Mouse (Mus musculus) kidney, adult 11 months (tissue): ENCODE data around the gene Plcxd3.

ENCODE experiments used
- DNase-seq: peaks from one replicate; pipeline ENCODE4 v3.0.0; 2022

Plcxd3 gene

GRCm38 (mm10) chr15:4375423-4376220 lies at the start of gene Plcxd3:
TSS of gene Plcxd3 (plus strand) at chr15:4375491.
- DNase-seq, result peak; percentile 19

DNA sequence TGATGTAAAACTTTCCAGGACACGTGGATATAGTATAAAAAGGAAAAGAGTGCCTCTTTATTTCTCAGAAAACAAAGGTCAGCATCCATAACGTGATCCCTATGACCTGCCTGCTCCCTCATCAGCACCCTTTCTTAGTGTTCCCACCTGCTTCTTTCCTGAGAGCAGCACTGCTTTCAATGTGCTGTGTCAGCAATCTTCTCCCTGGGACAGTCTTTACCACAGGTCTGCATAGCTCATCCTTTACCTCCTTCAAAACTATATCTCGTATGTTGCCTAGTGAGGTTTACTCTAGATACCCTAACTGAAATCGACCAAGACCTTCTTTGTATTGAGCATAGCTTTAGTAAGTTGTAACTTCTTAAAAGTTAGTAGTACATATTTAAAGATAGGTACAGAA lies 43.4 kb upstream of the Plcxd3 start:
- no peak for DNase-seq

- no peak for DNase-seq
Measured at GRCm38 (mm10) chr15:4341620-4342019, 33.7 kb upstream of the Plcxd3 start.

GRCm38 (mm10) chr15:4348816-4349553 lies 26.3 kb upstream of the Plcxd3 start:
- DNase-seq, result peak; percentile 19

DNA sequence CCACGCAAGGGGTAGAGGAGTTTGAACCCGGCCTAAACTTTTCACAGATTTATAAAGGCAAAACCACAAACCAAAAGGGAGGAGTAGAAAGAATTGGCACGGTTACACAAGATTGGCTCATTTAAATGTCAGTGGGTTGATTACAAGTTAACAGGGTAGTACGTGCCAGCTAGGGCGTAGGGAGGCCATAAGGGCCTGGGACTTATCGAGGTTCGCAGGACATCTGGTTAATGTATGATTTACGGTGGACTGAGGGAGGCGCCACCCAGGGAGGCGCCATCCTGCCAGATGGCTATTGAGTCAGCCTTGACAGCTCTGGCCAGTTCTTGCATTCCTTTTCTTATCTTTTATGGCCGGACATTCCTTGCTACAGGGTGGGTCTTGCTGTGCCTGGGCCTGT lies 18.9 kb upstream of the Plcxd3 start:
- peak; percentile 51 for DNase-seq

DNA sequence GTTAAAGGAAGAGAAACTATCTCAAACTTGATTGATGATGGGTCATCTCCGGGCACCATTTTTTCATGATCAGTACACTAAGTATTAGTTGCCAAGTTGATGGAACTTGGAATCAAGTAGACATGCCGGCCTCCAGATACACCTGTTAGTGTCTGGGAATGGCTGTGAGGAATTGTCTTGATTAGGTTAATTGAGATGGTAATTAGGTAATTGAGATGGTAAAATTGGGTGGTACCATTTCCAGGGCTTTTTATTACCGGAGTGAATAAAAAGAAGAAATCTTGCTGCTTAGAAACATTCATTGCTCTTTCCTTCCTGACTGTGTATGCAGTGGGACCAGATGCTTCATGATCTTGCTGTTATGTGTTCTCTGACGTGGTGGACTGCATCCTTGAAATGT lies 17.6 kb upstream of the Plcxd3 start:
- no peak for DNase-seq

GRCm38 (mm10) chr15:4367801-4368200 lies 7.5 kb upstream of the Plcxd3 start:
- DNase-seq, result no peak

GRCm38 (mm10) chr15:4374453-4374990 lies 769 bp upstream of the Plcxd3 start:
- DNase-seq, result no peak

DNA sequence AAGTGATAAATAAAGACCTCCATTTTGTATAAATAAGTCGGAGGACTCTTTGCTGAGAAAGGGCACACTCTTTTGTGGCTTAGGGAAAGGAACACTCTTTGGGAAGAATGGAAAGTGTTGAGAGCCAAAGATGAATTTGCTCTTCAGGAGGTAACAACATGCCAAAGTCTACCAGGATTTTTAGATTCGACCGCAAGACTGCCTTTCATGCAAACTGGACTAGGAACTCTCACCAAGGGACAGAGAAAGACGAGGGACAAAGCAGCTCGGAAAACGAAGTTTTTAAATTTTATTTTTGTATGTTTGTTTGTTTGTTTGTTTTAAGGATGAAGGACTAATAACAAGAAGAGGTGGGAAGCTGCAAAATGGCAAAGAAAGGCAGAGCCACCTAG lies 264 bp upstream of the Plcxd3 start:
- no peak for DNase-seq

DNA sequence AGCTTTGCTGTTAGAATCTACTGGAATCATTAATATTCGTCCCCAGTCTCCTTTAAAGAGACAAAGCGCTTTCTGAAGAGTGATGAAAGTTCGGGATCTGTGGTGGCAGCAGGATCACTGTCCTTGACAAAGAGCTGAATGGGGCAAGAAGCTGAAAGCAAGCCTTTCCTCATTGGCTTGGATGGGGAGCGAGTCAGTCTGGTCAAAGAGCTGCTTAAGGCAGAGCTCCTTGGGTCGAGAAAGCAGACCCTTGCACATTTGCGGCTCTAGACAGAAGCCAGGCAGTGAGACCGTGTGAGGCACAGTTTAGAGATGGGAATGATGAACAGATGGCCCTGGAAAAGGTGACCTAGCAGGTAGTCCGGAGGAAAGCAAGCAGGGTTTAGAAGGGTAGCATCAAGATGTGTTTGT lies 935 bp downstream of the Plcxd3 start:
- no peak for DNase-seq

DNA sequence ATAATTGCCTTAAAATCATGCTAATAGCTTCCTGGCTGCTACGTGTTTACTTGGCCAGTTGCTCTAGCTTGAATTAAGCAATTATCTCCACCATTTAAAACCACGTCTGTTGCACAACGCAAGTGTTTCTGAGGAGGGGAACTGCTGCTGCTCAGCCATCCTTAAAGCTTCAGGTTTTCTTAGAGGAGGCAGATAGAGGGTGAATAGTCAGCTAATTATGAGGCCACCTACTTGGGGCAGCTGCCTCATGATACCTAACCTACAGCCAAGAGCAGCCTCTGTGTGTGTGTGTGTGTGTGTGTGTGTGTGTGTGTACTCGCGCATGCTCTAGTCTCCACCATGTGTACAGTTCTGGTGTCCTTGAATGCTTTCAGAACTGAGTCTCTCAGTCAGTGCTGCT lies 3.5 kb downstream of the Plcxd3 start:
- DNase-seq, result no peak

DNA sequence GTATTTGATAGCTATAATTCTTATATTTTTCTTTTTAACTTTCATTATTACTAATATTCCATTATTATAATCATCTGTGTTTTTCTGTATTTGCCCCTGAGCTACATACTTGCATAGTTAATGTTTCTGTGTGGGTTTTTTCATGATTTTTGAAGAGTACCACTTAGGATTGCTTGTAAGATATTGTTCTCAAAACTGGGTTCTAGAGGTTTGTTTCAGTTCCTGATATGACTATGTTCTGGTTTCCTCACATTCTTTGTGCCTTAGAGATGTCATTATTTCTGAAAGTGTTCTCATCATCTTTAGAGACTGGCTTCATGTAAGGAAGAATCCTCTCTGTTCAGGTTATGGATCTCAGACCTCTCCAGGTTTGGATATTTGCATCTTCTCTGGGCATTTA lies 12.5 kb downstream of the Plcxd3 start:
- no peak for DNase-seq

DNA sequence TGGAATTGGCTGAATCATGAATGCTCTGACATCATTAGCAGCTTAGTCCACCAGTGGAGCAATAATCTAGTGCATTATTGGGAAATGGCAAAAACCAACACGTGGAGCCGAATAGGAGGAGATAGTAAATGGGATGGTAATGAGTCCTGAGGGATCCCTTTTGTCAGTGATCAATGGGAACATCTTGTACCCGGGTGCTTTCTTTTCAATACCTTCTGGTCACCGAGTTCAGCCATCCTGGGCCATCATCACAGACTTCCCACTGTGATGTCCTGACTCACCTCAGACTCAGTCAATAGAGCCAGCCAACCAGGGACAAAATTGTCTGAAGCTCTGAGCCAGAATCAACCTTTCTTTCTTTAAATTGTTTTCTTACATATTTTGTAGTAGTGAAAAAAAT lies 24.8 kb downstream of the Plcxd3 start:
- DNase-seq, result no peak

DNA sequence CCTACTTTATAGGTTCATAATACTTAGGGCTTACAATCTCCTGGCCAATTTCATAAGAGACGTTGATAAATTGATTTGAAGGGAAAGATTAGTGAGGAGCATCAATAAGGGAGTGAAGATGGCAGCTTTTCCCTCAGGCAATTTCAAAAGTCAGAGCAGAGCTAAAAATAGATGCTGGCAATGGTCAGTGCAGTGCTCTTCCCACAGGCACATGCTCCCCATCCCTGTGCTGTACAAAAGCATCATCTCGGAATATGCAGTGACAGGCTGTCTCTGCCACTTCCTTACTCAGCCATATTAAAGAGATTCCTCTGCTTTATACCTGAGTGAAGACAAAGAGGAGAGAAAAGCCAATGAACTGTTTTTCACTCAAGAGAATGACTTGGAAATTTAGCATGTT lies 36.0 kb downstream of the Plcxd3 start:
- DNase-seq, result no peak

DNA sequence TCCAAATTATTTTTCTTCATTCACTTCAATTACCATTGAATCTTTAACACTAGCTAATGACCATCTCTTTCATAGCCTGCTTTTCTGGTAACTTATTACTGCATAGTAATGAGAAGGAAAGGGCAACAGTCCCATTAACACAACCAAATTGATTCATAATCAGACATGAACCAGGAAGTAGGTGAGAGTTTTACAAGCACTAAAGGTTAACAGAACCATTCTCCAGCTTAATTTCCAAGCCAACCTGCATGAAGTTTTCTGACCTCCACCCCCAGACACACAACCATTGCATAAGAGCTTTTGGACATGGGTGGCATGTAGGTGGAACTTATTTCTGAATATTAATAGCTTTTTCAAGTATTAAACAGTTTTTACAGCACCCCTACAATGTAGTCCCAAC lies 64.8 kb downstream of the Plcxd3 start:
- peak; percentile 42 for DNase-seq

DNA sequence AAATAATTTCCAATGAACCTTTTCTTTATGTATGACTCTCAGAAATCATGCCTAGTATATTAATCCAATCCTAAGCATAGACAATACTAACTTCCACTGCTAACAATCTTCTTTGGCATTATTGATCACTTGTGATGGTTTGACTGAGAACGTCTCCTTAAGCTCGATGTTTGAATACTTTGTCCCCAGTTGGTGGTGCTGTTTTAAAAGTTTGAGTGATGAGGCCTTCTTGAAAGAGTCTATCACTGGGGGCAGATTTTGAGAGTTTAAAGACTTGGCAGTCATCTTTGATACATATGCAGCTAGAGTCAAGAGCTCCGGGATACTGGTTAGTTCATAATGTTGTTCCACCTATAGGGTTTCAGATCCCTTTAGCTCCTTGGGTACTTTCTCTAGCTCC lies 120.9 kb downstream of the Plcxd3 start:
- no peak for DNase-seq

DNA sequence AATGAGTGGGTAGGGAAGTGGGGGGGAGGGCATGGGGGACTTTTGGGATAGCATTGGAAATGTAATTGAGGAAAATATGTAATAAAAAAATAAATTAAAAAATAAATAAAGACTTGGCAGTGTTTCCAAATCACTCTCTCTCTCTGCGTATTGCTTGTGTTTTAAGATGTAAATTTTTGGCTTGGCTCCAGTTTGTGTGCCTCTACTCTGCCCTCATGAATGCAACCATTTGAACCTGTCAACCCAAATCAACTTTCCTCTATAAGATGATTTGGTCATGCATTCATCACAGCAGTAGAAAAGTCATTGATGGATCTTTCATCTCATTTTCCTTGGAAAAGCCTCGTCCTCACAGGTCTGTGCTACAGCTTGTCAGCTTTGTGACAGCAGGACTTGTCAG lies 121.7 kb downstream of the Plcxd3 start:
- no peak for DNase-seq

DNA sequence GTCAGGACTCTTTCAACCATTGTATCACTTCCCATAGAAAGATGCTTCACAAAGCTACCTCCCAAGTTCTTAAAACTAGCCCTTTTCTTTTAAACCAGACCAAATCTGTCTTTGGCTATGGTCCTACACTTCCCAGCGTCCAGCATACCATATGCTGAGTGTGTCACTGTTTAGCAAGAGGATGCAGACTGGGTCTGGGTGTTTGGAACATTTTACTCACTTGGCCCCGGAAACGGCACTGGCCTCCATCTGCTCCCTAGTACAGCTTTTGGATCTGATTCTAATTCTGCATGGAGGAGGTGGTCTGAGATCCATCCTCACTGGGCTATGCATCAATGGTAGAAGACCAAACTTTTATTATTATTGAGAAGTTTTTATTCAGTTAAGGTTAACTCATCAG lies 122.7 kb downstream of the Plcxd3 start:
- no peak for DNase-seq

- DNase-seq, result no peak
Measured at GRCm38 (mm10) chr15:4503366-4503765, 128.1 kb downstream of the Plcxd3 start.

DNA sequence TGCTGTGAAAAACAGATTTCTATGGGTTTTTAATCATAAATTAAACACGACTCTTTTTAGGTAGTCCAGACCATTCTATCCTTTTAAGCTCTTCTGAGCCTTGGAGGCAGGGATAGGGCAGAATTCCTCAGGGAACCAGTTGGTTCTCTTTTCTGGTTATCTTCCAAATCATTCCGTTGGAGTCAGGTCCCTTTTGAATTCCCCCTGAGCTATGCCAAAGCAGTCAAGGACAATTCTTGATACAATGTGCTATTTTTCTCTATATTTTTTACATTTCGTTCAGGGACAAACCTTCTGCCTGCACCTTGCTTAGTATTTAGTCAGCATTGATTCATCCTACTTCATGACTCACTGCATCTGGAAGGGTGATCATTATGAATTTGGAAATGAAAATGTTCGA lies 128.5 kb downstream of the Plcxd3 start:
- no peak for DNase-seq

DNA sequence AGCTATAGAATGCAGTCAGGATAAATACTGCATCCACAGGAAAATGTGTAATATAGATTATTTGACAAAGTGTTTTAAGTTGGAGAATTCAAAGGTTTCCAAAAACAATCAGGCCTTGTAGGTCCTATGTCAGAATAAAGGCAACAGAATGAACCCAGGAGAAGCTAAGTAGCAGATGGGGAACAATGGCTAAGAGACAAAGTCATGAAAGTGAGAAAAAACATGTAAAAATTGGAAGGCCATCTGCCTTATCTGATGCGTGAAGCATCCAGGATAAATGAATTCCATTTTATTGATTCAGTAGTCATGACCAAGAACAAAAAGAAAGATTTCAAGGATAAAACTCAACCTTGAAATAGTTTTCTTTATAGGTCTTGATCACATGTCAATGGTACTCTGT lies 139.4 kb downstream of the Plcxd3 start:
- DNase-seq, result no peak

- no peak for DNase-seq
Measured at GRCm38 (mm10) chr15:4524598-4524997, 149.3 kb downstream of the Plcxd3 start.

- DNase-seq, result no peak
Measured at GRCm38 (mm10) chr15:4533700-4534099, 158.4 kb downstream of the Plcxd3 start.

GRCm38 (mm10) chr15:4559121-4559520 lies 183.8 kb downstream of the Plcxd3 start:
- DNase-seq, result no peak
